Mouse (Mus musculus): Measurements from ENCODE around the gene Ttc23. TPM values are rescaled to one million over a fixed set of nuclear protein-coding genes. Genes with fewer than 3 reads are reported as not detected.

The Ttc23 gene
- total RNA-seq (2015) = 0.36 and 1.9 TPM in 2 replicates
- total RNA-seq (2017) = 0.69 and 2.1 TPM in 2 replicates

- no peak for ATAC-seq (ENCODE audit: poor library complexity, severe bottlenecking)
Measured at GRCm38 (mm10) chr7:67647277-67647676, at the start of gene Ttc23. Gene Ttc23 (plus strand): TSS chr7:67647410.

GRCm38 (mm10) chr7:67598050-67598449, 49.2 kb upstream of the Ttc23 start:
- no peak for ATAC-seq (ENCODE audit: poor library complexity, severe bottlenecking)

- ATAC-seq (ENCODE audit: poor library complexity, severe bottlenecking) = no peak
Measured at GRCm38 (mm10) chr7:67605114-67605513, 42.1 kb upstream of the Ttc23 start.

- no peak for ATAC-seq (ENCODE audit: poor library complexity, severe bottlenecking)
Measured at GRCm38 (mm10) chr7:67606250-67606649, 41.0 kb upstream of the Ttc23 start.

- ATAC-seq (ENCODE audit: poor library complexity, severe bottlenecking) = no peak
Measured at GRCm38 (mm10) chr7:67607669-67608347, 39.4 kb upstream of the Ttc23 start.

- ATAC-seq (ENCODE audit: poor library complexity, severe bottlenecking) = no peak
Measured at GRCm38 (mm10) chr7:67608348-67609024, 38.7 kb upstream of the Ttc23 start.

GRCm38 (mm10) chr7:67613795-67614463, 33.3 kb upstream of the Ttc23 start:
- ATAC-seq (ENCODE audit: poor library complexity, severe bottlenecking) = peak; percentile 62

- peak; percentile 88 for ATAC-seq (ENCODE audit: poor library complexity, severe bottlenecking)
Measured at GRCm38 (mm10) chr7:67614464-67614861, 32.7 kb upstream of the Ttc23 start.

GRCm38 (mm10) chr7:67616890-67617289, 30.3 kb upstream of the Ttc23 start:
- no peak for ATAC-seq (ENCODE audit: poor library complexity, severe bottlenecking)

- ATAC-seq (ENCODE audit: poor library complexity, severe bottlenecking) = no peak
Measured at GRCm38 (mm10) chr7:67617646-67618045, 29.6 kb upstream of the Ttc23 start.

- ATAC-seq (ENCODE audit: poor library complexity, severe bottlenecking) = no peak
Measured at GRCm38 (mm10) chr7:67618316-67618715, 28.9 kb upstream of the Ttc23 start.

- no peak for ATAC-seq (ENCODE audit: poor library complexity, severe bottlenecking)
Measured at GRCm38 (mm10) chr7:67619836-67620235, 27.4 kb upstream of the Ttc23 start.

- no peak for ATAC-seq (ENCODE audit: poor library complexity, severe bottlenecking)
Measured at GRCm38 (mm10) chr7:67622151-67622550, 25.1 kb upstream of the Ttc23 start.

- no peak for ATAC-seq (ENCODE audit: poor library complexity, severe bottlenecking)
Measured at GRCm38 (mm10) chr7:67626671-67627070, 20.5 kb upstream of the Ttc23 start.

GRCm38 (mm10) chr7:67629681-67630080, 17.5 kb upstream of the Ttc23 start:
- ATAC-seq (ENCODE audit: poor library complexity, severe bottlenecking) = no peak

- ATAC-seq (ENCODE audit: poor library complexity, severe bottlenecking) = peak; percentile 99
Measured at GRCm38 (mm10) chr7:67630817-67631216, 16.4 kb upstream of the Ttc23 start.

GRCm38 (mm10) chr7:67632380-67632779, 14.8 kb upstream of the Ttc23 start:
- ATAC-seq (ENCODE audit: poor library complexity, severe bottlenecking) = no peak

- no peak for ATAC-seq (ENCODE audit: poor library complexity, severe bottlenecking)
Measured at GRCm38 (mm10) chr7:67634210-67634609, 13.0 kb upstream of the Ttc23 start.

GRCm38 (mm10) chr7:67636161-67636560, 11.0 kb upstream of the Ttc23 start:
- no peak for ATAC-seq (ENCODE audit: poor library complexity, severe bottlenecking)

GRCm38 (mm10) chr7:67639006-67639405, 8.2 kb upstream of the Ttc23 start:
- ATAC-seq (ENCODE audit: poor library complexity, severe bottlenecking) = no peak

- no peak for ATAC-seq (ENCODE audit: poor library complexity, severe bottlenecking)
Measured at GRCm38 (mm10) chr7:67642955-67643354, 4.3 kb upstream of the Ttc23 start.

GRCm38 (mm10) chr7:67644291-67644690, 2.9 kb upstream of the Ttc23 start:
- no peak for ATAC-seq (ENCODE audit: poor library complexity, severe bottlenecking)
